Mouse (Mus musculus): ENCODE results near the gene Fam114a1.

GRCm38 (mm10) chr5:64969861-64970771, at the start of gene Fam114a1:
- TF ChIP-seq CTCF (IDR thresholded peaks at IDR 0.05; ENCODE audit: low read depth, low read length) = no peak
- TF ChIP-seq POLR2A (IDR thresholded peaks at IDR 0.05; ENCODE audit: borderline replicate concordance, low read depth, low read length) = no peak

All from bone marrow macrophage, adult 2 months (primary cell).